Mouse (Mus musculus) frontal cortex, postnatal 36 days (tissue): Measurements from ENCODE around the gene Pip4k2b.
A peak's percentile ranks its signal among the peaks of the same experiment; 100 is the strongest.

Source experiments
- DNase-seq, 2 experiments: peaks; one replicate each; pipeline ENCODE4 v3.0.0; 2022; ENCODE audit warnings: low spot score in 2 of 2

The Pip4k2b gene

DNA sequence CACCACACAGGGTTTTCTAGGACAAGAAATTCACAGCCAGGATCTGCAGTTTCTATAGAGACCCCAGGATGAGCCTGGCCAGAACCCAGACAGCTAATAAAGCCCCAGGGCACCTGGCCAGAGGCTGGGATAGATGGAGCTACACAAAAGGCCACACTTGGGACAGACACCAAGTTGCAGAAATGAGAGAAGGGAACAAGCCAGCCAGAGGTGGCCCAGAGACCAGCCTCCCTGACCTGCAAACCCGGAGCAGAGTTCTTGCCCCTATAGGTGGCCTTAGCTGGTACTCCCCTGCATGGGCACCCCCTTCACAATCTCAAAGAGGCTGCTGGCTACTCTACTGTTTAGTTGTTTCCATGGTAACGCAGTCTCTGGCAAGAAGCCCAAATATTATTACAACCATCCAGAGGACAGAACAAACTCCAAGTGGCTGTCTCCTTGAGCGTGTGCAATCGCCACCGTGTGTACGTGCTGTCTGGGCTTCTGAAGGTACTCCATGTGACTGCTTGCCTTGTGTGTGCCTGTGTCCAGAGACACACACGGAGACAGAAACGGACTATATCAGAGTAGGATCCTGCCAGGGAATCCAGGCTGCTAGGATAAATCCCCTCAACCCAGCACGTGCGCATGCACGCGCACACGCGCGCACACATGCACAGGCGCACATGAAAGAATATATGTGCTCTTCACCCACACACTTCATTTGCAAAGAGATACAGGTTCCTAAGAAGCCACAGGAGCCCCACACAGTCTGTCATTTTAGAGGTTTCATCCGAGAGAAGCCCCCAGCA, 49.4 kb downstream of the Pip4k2b start:
- DNase-seq, result peak in 1 of 2 experiments; percentile 64

- DNase-seq, result no peak
Measured at GRCm38 (mm10) chr11:97694435-97694834, 50.1 kb downstream of the Pip4k2b start.

GRCm38 (mm10) chr11:97689861-97690260, 54.6 kb downstream of the Pip4k2b start:
- peak in 1 of 2 experiments; percentile 48 for DNase-seq

- DNase-seq, result no peak
Measured at GRCm38 (mm10) chr11:97687061-97687460, 57.4 kb downstream of the Pip4k2b start.

GRCm38 (mm10) chr11:97686322-97686908, 58.1 kb downstream of the Pip4k2b start:
- DNase-seq, result no peak

GRCm38 (mm10) chr11:97685613-97686321, 58.7 kb downstream of the Pip4k2b start, which contains the start of gene Cisd3:
TSS of gene Cisd3 (plus strand) at chr11:97685826.
- DNase-seq, result peak; percentile 84 to 90

DNA sequence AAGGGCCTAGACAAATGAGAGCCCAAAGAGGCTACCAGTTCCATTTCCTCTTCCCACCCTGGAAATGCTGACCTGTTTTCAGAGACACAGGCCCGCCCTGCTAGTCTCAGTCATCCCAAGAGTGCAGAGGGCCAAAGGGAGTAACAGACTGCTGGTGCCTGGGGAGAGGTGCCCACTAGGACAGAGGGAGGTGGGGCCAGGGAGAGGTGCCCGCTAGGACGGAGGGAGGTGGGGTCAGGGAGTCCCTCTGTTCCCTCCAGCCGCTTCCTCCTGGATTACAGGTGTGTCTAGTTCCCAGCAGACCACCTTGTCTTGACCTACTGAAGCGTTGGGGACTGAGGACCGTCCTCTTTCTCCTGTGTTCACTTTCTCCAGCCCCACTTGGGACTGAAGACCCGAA, 59.7 kb downstream of the Pip4k2b start:
- DNase-seq, result no peak

DNA sequence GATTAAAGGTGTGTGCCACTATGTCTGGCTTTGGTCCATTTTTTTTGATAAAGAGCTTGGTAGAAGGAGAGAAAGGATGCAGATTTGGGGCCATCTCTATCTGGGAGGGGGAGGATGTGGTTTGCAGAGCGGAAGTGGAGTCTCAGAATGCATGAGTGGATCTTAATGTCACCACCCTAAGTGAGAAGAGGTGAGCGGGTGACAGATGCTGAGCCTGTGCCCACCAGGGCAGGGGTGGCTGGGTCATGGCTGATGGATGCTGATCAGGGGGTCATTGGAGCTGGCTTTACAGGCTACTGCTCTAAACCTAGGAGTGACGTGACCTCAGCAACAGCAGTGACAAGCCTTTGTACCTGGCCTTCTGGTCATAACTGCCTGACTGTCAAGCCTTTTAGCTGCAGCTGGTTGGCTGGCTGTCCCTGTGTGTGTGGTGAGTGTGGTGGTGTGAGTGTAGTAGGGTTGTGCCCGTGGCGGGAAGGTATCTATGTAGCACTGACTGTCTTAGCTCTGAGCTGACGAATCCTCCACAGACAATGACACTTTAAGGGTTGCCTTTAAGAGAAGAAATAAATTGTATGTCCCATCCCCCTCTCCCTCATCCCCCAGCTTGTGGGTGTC, 60.3 kb downstream of the Pip4k2b start:
- no peak for DNase-seq

GRCm38 (mm10) chr11:97682504-97683055, 61.9 kb downstream of the Pip4k2b start:
- no peak for DNase-seq

DNA sequence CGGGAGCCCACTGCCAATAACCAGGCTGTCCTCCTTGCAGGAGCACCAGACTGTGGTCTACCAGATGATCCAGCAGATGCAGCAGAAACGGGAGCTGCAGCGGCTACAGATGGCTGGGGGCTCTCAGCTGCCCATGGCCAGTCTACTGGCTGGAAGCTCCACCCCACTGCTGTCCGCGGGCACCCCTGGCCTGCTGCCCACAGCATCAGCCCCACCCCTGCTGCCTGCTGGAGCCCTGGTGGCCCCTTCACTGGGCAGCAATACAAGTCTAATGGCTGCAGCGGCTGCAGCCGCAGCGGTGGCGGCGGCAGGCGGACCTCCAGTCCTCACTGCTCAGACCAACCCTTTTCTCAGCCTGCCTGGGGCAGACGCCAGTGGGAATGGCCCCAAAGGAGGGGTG, 64.1 kb downstream of the Pip4k2b start:
- no peak for DNase-seq

GRCm38 (mm10) chr11:97678301-97678700, 66.2 kb downstream of the Pip4k2b start:
- DNase-seq, result no peak

DNA sequence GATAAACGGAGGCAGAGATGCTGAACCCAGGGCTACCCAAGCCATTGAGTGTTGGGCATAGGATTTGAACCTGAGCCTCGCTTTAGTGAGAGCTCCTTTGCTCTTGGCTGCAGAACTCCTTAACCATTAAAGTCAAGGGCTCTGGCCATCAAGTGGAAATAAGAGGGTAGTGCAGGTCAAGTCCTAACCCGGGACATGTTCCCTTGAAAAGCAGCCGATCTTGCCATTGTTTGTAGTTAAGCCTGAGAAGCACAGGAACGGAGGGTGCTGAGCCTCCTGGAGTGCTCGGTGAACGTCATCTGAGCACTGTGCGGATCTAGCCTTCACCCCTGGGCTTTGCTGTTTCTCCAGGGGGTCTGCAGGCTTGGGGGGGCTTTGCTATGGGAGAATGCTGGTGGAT, 66.7 kb downstream of the Pip4k2b start:
- DNase-seq, result no peak

DNA sequence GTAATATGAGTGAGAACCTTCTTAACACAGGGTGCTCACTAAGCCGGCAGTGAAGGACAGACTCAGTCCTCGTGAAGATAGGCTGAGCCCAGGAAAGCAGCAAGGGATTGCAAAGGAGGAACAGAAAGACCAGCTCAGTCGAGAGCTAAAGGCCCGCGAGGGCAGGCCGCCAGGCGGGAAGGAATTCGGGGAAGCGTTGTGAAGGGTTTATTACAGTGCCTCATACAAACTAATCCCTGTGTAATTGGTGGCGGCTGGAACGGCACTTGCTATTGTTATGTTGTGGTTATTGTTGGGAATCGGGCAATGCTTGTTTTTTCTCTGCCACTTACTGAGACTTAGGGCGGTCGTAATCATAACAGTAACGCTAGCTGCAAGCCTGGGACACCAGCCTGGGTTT, 67.1 kb downstream of the Pip4k2b start:
- no peak for DNase-seq

- DNase-seq, result no peak
Measured at GRCm38 (mm10) chr11:97676050-97676754, 68.3 kb downstream of the Pip4k2b start.

DNA sequence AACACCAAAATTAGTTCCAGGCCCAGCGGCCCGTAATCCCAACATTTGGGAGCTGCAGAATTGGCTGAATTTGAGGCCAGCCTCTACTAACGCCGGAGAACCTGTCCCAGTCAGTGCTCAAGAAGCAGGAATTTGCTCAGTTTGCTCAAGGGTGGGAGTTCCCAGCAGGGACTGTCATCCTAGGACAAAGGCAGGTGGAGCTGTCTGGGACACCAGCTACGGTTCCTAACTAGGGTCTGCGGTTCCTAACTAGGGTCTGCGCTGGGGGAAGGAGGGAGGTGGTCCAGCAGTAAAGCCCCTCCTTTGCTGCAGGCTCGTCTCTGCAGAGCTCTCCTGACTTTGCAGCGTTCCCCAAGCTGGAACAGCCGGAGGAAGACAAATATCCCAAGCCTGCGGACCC, 71.4 kb downstream of the Pip4k2b start:
- DNase-seq, result no peak

- DNase-seq, result no peak
Measured at GRCm38 (mm10) chr11:97671177-97671527, 73.4 kb downstream of the Pip4k2b start.

DNA sequence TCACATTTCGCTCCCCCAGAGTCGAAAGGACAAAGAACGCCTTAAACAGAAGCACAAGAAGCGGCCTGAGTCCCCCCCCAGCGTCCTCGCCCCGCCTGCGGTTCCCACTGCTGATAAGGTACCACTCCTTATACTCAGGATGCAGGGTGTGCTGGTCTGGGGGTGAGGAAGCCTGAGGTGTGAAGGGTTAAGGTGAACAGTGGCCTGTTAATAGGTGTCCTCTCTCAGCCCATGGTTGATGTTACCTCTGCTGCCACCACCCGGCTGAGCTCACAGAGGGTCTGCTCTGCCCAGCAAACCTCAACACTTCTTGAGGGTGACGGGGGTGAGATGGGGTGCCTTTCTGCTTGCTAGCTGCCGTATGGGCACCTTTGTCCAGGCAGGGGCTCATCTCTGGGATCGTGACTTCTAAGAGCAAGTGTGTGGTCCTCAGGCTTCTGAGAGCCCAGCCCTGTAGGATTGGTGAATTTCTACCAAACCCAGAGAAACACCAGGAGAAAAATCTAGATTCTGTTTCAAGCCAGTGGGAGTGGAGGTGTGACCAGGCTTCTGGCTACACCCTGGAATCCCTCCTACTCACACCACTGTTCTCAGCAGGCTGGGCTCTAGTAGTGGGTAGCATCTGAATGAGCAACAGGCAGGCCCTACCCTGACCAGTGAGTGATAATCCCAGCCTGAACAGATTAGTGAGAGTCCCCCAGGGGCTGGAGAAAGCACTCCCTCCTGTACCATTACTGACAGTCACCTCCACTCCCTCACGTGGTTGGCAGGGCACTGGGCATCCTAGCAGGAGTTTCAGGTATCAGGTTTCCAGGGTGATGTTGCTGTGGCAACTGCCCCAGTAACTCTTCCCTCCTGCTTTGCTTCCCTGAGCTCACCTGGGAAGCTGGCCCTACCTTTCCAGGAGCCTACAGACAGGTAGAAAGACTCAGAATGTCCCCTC, 74.0 kb downstream of the Pip4k2b start:
- peak in 1 of 2 experiments; percentile 55 for DNase-seq

- DNase-seq, result peak in 1 of 2 experiments; percentile 51
Measured at GRCm38 (mm10) chr11:97669829-97670228, 74.7 kb downstream of the Pip4k2b start.

GRCm38 (mm10) chr11:97669268-97669667, 75.2 kb downstream of the Pip4k2b start:
- no peak for DNase-seq

DNA sequence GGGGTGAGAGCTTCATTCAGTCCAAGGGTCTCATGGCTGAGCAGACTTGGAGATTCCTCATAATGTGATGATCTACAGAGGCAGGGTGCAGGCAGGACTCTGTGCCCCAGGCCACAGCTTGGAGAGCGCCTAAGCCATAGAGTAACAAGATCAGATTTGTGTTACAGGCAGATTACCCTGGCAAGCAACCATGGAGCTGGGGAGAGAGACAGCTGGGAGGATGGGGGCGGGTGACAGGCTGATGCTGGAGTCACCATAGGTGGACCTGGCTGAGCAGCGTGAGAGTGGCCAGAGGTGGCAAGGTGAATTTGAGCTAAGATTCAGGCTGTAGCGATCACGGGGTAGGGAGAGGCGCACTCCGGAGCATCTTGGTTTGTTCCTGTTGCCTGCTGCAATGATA, 76.3 kb downstream of the Pip4k2b start:
- no peak for DNase-seq
